Mouse (Mus musculus) gastrocnemius, postnatal 14 days (tissue): ENCODE data around the gene B4gat1. TPM values are rescaled to one million over a fixed set of nuclear protein-coding genes. Genes with fewer than 3 reads are reported as not detected.

Source experiments
- DNase-seq: peaks from one replicate; pipeline ENCODE4 v3.0.0; 2021; ENCODE audit warnings: mixed read lengths
- intact Hi-C: fragments of 180-260 bp; cut with DNase I; formaldehyde crosslinking; loops from one replicate; pipeline ENCODE4 v1.15.1; 2025; ENCODE audit warnings: low total_unique reads
- total RNA-seq, 2 experiments: library from RNA; stranded (reverse); gene quantifications; 2 replicates each; pipeline ENCODE4 v1.2.3; 2021

The B4gat1 gene
- total RNA-seq, 2 experiments from 2014 or later: 20.4 to 23.7 TPM

DNA sequence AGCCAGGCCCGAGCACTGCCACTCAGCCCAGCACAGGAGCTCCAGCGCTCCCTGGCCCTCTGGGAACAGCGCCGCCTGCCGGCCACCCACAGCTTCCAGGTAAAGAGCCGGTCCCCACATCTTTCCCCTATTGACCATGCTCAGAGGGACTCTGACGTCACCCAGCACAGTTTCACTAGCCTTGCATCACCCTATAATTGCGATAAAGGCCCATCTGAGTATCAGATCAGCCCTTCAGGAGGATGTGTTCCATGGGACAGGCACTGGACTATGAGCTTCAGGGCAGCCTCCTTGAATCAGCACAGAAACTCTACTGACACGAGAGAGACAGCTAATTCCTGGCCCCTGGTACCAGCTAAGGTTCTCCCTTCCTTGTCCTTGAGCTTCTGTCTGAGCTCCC, 15.3 kb downstream of the B4gat1 start:
- intact Hi-C loops: no loop called here
- no peak for DNase-seq

DNA sequence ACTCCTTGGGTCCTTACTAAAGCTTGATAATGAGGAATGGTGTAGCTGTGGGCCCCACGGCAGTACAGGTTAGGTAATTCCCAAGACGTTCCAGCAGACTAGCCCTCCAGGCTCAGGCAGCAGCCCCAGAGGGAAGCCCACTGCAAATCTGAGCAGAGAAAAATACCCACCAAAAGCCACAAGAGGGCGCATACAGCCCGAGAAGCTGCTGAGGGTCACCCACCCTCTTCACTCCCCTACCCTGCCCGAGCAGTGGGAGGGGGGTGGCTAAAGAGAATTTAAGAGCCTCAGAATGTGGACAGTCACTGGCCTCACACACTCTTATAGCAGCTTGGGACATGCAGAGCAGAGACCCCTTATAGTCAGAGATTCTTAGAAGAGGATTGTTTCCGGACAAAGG, 17.6 kb downstream of the B4gat1 start:
- DNase-seq: peak; percentile 34
- intact Hi-C loops: no loop called here

- DNase-seq: no peak
- intact Hi-C loops: no loop called here
These were observed 19.5 kb downstream of the B4gat1 start for GRCm38 (mm10) chr19:5057876-5058775.

DNA sequence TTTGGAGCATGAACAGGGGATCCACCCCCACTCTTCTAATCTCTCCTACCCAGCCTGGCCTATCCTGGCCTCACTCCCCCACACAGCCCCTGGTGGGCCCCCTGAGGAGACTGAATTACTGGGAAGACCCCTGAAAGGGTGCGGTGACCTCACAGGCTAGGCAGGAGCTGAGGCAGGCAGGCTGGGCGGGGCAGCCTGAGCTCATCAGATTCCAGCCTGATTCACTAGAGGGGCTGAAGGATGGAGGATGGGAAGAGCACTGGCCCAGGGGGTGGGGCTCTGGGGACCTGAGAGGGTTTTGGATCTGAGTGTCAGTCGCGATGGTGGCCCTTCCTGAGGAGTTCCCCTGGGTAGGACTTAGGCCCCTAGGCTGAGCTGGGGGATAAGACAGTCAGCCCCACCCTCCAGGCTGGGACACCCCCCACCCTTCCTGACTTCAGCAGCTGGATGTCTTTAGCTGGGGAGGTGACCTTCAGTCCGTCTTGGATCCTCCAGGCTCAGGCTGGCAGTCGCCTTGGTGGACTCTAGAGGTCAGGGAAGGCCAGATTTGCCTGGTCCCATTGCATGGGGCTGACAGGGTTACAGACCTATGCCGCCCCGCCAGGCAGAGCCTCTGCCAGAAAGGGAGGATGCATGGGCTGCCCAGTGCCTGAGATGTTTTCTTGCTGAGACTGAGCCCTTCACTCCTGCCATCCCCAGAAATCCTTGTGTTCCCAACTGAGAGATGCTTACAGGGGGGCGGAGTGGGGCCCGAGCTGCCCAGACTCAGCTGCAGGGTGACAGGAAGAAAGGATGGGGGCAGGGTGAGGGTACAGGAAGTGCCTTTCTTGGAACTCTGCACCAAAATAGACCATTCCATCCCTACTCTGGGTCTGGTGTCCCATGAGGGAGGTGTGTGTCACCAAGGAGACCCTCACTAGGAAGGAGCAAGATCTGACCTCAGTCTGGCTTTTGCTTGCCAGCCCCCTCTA, 20.5 kb downstream of the B4gat1 start:
- intact Hi-C loops: no loop called here
- DNase-seq: no peak

DNA sequence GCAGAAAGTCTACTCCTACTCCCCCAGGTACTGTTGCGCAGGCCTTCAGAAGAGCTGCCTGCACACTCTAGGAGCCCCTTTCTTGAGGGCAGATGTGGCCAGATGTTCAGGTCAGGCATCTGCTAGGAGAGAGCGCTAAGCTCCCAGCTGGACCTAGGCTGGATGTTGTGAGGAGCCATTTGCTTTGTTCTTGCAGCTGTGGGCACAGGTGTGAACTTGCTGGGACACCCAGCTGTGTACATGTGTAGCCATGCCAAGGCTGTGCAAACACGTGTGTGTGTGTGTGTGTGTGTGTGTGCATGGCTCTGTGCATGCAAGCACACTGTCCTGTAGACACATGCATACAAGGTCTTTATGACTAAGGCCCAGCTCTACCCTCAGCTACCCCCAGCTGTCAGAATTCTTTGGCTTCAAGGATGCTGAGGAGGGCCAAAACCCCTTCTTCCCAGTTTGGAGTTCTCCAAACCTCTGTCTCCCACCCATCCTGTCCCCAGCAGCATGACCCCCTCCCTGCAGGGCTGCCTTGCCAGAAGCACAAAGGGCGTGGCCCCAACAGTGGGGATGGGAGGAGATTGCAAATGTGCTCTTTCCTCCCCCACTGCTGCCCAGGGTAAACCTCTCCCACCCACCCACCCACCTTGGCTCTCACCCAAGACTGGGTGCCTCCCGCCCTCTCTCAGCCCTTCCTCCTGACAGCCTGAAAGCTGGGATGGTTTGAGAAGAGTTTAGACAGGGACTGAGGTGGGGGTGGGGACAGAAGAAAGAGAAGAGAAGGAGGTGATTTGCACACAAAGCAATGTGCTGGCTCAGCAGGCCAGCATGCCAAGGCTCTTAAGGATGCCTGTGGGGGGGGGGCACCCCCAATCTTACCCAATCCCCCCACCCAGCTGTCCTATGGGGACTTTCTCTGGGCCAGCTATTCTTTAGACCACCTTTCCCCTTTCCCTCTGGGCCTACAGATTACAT, 22.0 kb downstream of the B4gat1 start:
- intact Hi-C loops: no loop called here
- DNase-seq: peak; percentile 61

GRCm38 (mm10) chr19:5062041-5062440, 23.4 kb downstream of the B4gat1 start:
- DNase-seq: no peak

GRCm38 (mm10) chr19:5062446-5062845, 23.8 kb downstream of the B4gat1 start:
- DNase-seq: peak; percentile 69

More at GRCm38 (mm10) chr19:5062041-5062440, 23.4 kb downstream of the B4gat1 start:
- intact Hi-C loops: no loop called here

GRCm38 (mm10) chr19:5065104-5065503, 26.5 kb downstream of the B4gat1 start:
- peak; percentile 73 for DNase-seq
- intact Hi-C loops: no loop called here

More at GRCm38 (mm10) chr19:5062446-5062845, 23.8 kb downstream of the B4gat1 start:
- intact Hi-C loops: no loop called here

DNA sequence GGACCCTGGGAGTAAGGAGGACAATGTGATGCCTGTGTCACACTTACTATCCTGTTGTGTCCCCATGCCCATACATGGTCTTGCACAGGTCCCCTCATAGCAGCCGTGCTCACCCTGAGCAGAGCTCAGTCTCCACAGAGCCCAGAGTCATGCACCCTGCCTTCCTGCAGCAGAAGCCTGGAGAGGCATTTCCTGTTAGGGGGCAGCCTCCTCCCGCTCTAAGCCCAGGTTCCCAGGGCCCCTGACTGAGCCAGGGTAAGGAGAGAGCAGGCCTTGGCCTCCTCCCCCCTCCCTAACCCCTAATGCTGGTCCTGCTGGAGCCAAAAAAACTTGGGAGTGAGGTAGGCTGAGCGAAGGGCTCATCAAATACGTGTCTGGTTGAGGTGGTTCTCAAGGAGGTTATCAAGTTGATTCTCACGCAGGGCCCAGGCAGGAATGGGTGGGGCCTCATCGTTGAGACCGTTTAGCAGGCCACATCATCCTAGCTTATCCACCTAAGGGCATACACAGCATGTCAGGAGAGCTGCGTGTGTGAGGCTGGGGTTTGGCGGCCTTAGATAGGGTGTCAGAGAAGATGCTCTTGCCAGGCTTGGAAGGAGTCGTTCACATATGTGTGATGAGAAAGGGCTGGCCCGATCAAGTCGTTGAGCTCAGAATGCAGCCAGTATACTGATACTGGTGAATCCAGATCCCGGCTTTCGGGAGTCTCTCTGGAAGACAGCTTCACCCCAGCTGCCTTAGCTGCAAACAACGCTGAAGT, 28.6 kb downstream of the B4gat1 start:
- DNase-seq: no peak
- intact Hi-C loops: no loop called here

- peak; percentile 90 for DNase-seq
- intact Hi-C loops: no loop called here
These were observed 29.4 kb downstream of the B4gat1 start, which contains the start of gene Cd248 for GRCm38 (mm10) chr19:5067867-5068569. Gene Cd248, plus strand, starts transcription at chr19:5068078.

DNA sequence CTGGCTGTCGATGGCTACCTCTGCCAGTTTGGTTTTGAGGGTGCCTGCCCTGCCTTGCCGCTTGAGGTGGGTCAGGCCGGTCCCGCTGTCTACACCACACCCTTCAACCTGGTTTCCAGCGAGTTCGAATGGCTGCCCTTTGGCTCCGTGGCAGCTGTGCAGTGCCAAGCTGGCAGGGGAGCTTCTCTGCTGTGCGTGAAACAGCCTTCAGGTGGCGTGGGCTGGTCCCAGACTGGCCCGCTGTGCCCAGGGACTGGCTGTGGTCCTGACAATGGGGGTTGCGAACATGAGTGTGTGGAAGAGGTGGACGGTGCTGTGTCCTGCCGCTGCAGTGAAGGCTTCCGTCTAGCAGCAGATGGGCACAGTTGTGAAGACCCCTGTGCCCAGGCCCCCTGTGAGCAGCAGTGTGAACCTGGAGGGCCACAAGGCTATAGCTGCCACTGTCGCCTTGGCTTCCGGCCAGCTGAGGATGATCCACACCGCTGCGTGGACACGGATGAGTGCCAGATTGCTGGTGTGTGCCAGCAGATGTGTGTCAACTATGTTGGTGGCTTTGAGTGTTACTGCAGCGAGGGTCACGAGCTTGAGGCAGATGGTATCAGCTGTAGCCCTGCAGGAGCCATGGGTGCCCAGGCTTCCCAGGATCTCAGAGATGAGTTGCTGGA, 30.1 kb downstream of the B4gat1 start:
- no peak for DNase-seq

GRCm38 (mm10) chr19:5069486-5069885, 30.9 kb downstream of the B4gat1 start:
- intact Hi-C loops: no loop called here
- no peak for DNase-seq

More for the DNA sequence above, 30.1 kb downstream of the B4gat1 start:
- intact Hi-C loops: no loop called here

GRCm38 (mm10) chr19:5069978-5070377, 31.4 kb downstream of the B4gat1 start:
- DNase-seq: no peak
- intact Hi-C loops: no loop called here

GRCm38 (mm10) chr19:5071077-5071476, 32.5 kb downstream of the B4gat1 start:
- intact Hi-C loops: no loop called here
- DNase-seq: no peak

GRCm38 (mm10) chr19:5071545-5072369, 33.1 kb downstream of the B4gat1 start:
- intact Hi-C loops: no loop called here
- peak; percentile 80 for DNase-seq

GRCm38 (mm10) chr19:5072389-5073019, 33.9 kb downstream of the B4gat1 start:
- intact Hi-C loops: no loop called here
- no peak for DNase-seq
